Mouse (Mus musculus): ENCODE results near the gene Cxcr1.
"Not testable (repeated sequence)": the region's sequence is repeated elsewhere in the genome, so short reads cannot be mapped to it uniquely, and the experiment has no call there.

The Cxcr1 gene

DNA sequence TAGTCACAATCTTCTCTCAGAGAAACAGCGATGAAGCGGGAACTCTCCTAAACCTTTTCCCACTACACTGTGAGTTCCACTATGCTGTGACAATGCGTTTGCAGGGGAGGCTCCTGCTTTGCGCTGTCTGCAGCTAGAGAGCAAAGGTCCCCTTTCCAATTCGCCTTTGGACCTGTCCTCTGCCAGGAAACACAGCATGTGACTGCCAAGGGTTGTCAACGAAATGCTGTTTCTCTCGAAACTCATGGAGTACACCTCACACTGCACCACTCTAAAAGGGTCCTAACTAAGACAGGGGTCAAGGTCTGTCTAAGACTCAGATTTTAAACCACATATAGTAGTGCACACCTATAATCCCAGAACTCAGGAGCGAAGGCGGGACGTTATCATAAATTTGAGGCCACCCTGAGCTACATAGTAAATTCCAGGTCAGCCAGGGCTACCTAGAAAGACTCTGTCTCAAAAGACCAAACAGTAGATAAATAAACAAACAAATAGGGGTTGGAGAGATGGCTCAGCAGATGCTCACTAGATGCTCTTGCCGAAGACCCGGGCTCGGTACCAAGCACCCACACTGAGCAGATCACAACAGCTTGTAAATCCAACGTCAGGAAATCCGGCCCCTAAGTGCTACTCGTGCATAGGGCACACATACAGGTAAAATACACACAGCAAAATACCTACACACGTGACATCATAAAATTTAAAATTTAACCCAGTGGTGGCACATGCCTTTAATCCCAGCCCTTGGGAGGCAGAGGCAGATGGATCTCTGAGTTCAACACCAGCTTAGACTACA is 2.4 kb upstream of the Cxcr1 start:
- no peak for DNase-seq (ENCODE audit: low spot score)

DNA sequence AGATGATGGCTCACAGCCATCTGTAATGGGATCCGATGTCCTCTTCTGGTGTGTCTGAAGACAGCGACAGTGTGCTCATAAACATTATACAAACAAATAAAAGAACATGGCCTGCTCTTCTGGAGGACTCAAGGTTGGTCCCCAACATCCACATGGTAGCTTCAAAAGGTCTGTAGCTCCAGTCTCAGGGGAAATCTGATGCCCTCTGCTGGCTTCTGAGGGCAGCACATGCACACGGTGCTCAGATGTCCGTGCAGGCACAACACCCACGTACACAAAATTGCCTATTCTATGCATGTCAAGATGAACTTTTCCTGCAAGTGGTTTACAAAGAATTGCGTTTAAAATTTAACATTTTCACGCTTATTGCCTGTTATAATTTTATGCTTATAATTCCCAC is 1.5 kb upstream of the Cxcr1 start:
- peak; percentile 25 for DNase-seq (ENCODE audit: low spot score)

DNA sequence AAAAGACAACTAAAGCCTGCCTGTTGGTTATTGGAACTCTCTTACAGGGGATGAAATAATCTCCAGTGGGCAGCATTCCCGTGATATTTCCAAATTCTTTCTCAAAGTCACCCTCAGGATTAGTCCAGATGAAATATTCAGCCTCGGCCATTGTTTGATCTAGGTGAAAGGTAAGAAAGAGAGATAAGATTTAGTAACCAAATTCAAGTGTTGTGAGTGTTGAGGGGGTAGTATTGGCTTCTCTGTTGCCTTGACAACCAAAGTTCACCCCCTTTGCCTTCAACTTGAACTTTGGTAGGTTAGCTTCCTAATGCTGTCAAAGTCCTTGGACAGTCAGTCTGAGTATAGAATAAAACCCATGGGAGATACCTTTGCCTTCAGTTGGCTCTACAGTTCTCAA is 1.7 kb downstream of the Cxcr1 start:
- DNase-seq (ENCODE audit: low spot score) = no peak

DNA sequence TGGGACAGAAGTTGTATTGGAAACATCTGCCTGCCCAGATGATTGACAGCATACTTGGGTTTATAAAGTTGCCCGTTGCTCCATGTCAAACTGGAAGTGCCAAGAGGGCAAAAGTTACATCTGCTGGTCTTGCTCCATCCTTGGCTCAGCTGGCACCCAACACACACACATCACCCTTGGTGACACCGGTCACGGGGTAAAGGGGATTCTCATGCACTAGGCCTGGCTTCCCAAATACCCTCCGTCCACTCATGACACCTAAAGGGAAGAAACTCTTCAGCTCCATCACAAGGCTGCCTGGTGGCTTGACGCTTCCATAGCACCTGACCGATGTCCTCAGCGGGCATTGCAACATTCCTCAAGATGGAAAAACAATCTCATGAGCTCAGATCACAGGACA is 4.0 kb downstream of the Cxcr1 start:
- no peak for DNase-seq (ENCODE audit: low spot score)

DNA sequence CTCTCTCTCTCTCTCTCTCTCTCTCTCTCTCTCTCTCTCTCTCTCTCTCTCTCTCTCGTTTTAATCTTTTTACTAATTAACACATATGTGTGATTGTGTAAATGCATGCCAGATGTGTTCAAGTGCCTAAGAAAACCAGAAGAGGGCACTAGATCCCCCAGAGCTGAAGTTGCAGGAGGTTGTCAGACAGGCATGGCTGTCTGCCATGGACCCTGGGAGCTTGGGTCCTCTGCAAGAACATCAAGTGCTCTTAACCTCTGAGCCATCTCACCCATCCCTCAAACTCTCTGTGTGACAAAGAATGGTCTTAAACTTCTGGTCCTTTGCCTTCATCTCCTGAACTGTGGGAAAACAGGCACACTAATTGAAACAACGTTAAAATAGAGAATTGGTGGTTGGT is 11.4 kb downstream of the Cxcr1 start:
- DNase-seq (ENCODE audit: low spot score) = no peak

DNA sequence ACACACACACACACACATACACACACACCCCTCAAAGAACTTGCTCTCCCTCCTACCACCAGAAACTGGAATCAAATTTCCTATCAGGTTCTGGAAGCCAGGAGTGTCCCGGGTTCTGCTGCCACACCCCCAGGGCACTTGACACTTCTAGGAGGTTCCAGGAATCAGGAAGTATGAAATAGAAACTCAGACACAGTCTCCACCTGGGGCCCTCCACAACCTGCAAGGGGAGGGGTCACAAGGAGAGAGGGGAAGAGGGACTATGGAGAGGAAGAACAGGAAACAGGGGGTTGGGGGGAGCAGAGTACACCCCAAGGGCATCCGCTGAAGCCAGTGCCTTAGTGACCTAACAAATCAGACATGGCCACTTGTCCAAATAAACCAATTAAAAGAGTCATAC is 13.0 kb downstream of the Cxcr1 start:
- DNase-seq (ENCODE audit: low spot score) = no peak

DNA sequence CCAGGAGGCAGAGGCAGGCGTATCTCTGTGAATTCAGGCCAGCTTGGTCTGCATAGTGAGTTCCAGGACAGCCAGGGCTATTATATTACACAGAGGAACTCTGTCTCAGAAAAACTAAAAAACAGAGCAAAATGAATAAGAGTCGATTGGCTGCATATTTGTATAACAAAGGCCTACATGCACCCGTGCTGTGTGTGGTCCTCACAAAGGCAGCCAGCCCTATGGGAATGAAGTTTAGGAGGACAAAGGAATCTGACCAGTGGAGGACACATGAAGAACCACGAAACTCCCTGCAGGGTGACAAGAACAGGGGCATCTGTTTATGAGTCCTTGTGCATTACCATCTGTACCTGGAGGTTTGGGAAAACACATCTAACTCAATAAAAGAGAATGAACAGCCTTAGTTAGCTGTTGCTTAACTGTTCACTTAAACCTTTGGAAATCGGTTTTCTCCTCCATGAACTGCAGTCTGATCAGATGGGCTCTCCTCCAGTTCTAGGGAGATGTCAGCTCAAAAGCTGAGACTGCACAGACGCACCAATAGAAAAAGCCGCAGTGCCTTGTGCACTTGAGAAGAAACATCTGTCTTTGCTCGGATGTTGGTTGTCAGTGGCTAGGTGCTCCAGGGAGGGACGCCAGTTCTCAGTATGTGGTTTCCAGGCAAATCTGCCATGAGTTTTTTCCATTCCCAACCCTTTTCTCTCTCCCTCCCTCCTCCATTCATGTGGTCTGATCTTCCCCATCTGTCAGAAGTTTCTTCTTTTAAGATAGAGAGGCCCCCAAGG is 14.6 kb downstream of the Cxcr1 start:
- no peak for DNase-seq (ENCODE audit: low spot score)

DNA sequence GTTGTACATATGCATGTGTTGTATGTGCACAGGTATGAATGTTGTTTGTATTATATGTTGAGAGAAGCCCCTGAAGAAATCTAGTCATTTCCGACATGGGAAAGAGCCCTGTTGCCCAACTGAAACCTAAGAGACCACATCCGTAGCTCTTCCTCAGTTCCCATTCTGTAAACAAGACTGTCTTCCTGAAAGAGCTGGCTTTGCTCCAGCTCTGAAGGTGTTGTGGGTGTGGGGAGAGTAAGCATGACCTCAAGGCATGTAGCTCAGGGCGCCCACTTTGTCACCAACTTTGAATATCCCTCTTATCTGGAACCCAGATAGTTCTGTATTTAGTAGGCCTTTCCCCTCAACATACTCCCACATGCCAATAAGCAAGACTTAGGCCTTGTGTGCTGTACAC is 15.8 kb downstream of the Cxcr1 start:
- no peak for DNase-seq (ENCODE audit: low spot score)

DNA sequence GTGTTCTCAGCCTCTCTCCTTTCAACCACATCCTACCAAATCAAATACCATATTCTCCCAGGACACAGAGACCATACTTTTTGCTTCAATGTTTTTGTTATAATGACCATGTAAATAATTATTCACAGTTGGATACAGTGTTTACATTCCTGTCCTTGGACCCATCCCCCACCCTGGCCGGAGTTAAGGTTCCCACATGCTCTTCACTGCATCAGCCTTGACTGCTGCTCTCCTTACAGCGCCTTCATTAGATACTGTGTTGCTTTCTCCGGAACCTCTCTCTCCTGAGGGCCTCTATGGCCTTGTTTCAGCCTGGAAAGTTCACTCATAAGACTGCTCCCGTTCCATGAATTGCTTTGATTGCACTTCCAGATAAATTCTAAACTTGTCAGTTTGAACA is 18.7 kb downstream of the Cxcr1 start:
- no peak for DNase-seq (ENCODE audit: low spot score)

DNA sequence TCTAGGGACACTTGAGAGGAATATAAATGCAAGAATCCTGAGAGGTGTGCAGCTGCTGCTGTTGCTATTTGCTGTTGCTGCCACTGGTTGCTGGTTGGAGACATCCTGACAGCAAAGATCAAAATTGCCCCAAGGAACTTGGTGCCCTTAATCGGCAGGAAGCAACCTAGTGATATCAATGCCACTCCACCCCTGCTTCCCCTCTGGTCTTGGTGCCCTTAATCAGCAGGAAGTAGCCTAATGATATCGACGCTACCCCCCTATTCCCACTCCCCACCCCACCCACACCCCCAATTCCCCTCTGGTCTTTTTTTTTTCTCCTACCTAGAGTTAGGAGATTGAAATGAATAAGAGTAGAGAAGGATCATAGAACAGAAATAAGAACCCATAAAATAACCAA is 21.7 kb downstream of the Cxcr1 start:
- no peak for DNase-seq (ENCODE audit: low spot score)

DNA sequence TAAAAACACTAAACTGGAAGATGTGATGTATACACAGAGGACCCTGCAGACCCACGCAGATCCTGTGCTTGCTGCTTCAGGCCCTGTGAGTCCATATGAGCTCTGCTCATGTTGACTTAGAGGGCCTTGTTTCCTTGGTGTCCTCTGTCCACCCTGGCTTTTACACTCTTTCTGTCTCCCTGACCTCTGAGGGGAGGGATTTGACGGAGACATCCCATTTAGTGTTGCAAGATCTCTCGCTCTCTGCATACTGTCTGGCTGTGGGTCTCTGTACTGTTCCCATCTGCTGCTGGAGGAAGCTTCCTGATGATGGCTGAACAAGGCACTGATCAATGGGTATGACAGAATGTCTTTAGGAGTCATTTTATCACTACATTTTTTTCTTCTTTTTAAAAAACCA is 24.7 kb downstream of the Cxcr1 start:
- no peak for DNase-seq (ENCODE audit: low spot score)

DNA sequence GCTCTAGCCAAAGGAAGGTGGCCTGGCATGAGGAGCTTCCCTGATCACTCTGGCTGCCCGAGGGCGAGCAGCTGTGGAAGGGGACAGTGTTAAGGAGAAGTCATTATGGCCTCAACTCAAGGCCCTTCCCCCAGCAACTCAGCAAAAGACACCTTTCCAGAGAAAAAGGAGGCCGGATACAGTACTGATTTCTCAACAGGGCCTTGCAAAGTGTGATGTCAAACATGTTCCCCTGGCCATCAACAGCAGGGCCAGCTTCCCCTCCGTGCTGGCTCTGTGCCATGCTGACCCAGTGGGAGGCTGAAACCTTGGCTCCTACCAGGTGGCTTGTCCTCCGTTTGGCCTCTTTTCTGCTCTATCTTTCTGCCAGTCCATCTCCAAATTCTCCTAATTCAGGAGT is 27.3 kb downstream of the Cxcr1 start:
- no peak for DNase-seq (ENCODE audit: low spot score)

DNA sequence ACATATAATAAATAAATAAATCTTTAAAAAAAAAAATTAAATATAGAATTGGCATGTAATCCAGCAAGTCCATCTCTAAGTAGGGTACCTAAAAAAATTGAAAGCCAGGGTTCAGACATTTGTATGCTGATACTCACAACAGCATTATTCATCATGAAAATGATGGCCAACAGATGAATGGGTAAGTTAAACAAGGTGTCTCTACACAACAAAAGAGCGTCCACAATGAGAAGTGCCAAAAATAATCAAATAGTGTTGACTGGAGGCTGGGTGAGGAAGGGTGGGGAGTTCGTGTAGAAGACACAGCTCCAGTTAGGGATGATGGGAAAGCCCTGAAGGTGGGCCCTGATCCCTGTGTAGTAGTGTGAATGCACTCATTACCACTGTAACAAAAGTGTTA is 34.4 kb downstream of the Cxcr1 start:
- DNase-seq (ENCODE audit: low spot score) = no peak

DNA sequence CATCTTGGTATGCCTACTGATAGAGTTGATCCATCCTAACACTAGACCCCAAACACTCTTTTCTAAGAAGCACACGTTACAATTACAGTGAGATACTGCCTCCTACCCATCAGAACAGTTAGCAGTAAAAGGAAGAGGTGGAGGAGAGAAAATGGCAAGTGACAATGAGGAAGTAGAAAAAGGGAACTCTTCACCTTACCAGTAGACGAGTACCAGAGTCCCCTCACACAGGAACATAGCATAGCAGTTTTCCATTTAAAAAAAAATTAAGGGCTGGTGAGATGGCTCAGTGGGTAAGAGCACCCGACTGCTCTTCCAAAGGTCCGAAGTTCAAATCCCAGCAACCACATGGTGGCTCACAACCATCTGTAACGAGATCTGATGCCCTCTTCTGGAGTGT is 34.8 kb downstream of the Cxcr1 start:
- DNase-seq (ENCODE audit: low spot score) = not testable (repeated sequence)

DNA sequence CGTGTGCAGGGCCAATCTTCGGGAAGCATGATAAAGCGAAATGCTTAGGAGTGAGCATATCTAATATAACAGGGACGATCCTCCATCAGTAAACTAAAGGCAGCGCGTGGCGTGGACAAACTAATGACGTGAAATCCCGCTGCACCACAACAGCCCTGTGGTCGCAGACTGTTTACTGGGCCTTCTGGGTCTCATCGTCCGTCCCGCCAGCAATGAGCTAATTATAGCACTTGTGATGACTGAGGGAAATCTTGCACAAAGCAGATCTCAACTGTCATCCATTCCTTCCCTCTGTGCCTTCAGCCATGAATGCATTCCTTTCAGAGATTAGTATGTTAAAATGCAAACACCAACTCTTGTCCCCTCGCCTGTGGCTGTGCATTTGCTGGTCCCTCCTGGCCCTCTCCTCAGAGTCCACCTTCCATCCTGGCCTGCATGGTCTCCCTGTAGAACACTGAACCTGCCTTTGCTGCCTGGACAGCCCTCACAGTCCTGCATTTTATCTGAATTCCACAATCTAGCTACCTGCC is 38.0 kb downstream of the Cxcr1 start:
- DNase-seq (ENCODE audit: low spot score) = no peak

DNA sequence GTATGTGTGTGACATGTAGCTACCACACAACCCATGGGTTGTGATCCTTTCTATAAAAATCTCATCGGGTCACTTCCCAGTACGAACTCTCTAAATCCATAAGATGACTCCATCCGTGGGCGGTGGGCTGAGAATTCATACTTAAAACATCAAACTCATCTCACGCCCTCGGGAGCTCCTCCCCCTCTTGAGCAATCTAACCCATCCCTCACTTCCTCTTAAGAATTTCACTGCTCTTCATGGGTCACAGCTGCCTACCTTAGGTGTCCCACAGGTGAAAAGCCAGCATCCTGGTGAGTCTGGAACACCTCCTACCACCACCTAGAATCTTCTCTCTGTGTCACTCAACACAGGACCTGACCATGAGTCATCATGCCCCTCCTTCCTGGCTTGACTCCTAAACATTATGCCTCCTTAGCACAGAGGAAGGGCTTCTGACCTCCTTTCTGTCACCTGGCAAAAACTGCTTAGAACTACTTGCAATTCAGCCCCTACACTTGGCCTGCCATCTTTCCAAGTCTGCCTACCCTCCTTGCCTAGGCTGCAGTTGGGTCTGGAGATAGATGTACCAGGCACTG is 38.9 kb downstream of the Cxcr1 start:
- DNase-seq (ENCODE audit: low spot score) = no peak

DNA sequence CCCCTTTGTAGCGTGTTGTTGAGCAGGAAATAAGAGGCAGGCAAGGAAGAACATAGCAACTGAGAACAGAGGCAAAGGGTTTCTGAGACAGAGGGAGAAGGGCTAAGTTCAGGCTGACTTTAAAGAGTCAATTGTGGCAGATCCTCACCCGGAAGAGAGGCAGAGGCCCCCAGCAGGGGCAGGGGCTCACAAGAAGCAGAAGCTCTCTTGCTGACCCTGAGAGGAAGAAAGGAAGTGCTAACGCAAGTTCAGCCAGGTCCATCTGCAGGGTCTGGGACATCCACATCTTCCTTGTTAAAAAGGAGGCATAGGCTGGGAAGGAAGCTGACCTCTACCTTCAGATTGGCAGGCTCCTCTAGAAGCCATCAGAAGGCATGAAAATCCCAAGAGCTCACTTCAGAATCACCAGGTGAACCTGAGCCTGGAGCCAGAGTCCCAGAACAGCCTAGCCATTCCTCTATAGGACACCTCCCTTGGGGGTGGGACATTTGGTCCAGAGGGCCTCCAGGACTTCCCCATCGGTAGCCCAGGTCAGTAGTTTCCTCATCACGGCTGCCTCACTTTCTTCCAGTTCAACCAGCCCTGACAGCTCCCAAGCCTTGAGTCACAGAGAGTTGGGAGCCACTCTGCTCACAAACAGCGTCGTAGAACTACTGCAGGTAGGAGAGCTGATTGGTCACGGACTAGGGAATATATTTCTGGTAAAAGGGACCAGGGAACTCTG is 40.8 kb downstream of the Cxcr1 start, which contains the start of gene Cxcr2:
Gene Cxcr2 (plus strand): TSS at position 529 of the 724 bp plus-strand sequence.
- no peak for DNase-seq (ENCODE audit: low spot score)

DNA sequence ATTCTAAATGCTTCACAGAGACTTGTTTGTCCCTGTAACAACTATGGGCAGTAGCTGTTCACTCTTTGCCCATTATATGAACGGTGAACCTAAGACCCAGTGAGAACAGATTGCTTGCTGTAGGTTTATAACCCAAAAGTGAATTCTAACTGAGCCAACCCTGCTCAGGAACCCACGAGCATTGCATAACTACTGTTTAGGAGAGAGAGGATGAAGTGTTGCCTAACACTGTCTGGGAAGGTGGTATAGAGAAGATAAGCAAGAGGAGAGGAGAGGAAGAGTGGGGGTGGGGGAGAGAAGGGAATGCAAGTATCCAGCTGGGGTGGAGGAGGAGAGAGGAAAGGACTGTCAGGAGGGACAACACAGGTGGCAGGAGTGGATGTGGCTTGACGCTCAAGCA is 43.3 kb downstream of the Cxcr1 start:
- DNase-seq (ENCODE audit: low spot score) = no peak

DNA sequence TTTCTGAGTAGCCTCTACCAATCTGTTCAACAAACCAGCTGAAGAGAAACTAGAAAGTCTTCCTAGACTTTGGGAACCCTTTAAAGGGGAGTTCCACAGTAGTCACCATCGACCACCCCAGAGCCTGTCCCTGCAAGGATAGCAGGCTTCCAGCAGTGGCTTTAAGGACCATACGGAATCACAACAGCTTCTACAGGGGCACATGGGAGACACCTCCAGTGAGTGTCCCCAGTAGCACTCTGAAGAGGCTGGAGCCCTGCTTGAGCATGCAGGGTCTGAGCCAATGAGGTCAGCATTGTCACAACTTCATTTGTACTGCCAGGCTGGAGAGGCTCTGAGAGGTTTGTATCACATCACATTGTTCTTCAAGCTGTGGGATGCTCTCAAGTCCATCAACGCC is 44.3 kb downstream of the Cxcr1 start:
- no peak for DNase-seq (ENCODE audit: low spot score)

DNA sequence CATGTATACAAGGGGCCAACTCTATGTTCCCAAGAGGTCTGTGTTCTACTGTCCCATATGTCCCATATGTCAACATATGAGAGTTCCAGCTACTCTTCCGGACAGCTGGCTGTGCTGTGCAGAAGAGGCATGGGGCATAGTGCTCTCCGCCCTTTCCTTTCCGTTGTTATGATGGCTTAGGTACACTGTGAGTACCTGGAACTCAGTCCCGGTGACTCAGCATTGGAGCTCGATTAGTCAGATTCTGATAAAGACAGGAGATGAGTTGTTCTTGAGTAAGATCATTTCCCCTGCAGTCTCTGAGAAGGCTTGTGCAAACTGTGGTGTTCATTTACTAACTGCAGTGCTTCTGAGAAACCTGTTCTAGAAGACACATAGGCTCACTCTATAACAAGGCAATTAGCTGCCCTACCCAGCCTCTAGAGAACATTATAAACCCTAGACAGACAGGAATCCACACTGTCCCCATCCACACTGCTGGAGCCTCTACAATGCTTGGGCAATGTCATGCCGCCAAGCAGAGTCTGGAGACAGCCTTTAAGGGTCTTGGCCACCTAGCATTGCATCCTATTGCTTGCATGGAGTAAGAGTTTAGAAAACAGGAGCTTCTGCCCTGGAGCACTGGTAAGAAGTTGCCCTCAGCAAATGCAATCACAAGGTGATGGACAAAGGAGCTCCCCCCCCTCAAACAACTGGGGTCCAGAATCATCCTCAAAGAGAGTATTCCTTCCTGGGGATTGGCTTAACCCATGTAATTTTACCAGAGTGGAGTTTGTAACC is 45.1 kb downstream of the Cxcr1 start:
- DNase-seq (ENCODE audit: low spot score) = no peak
